Mouse (Mus musculus) CD4-positive, CD25-positive, alpha-beta regulatory T cell, adult 2 months (primary cell): Measurements from ENCODE around the gene Ccdc177.

Experiments
- DNase-seq: peaks from one replicate; pipeline ENCODE4 v3.0.0-alpha.2; 2012; ENCODE audit warnings: low read depth, low spot score

The Ccdc177 gene

GRCm38 (mm10) chr12:80736464-80737282, 23.8 kb downstream of the Ccdc177 start:
- DNase-seq = peak; percentile 33

- no peak for DNase-seq
These were observed 25.7 kb downstream of the Ccdc177 start for GRCm38 (mm10) chr12:80734526-80735470.

- no peak for DNase-seq
These were observed 29.9 kb downstream of the Ccdc177 start for GRCm38 (mm10) chr12:80730567-80730966.

GRCm38 (mm10) chr12:80729758-80730530, 30.5 kb downstream of the Ccdc177 start:
- DNase-seq = no peak

- DNase-seq = no peak
These were observed 31.7 kb downstream of the Ccdc177 start for GRCm38 (mm10) chr12:80728814-80729213.

GRCm38 (mm10) chr12:80728207-80728606, 32.3 kb downstream of the Ccdc177 start:
- no peak for DNase-seq

- peak; percentile 81 for DNase-seq
These were observed 35.5 kb downstream of the Ccdc177 start for GRCm38 (mm10) chr12:80724853-80725559.

GRCm38 (mm10) chr12:80721458-80721857, 39.0 kb downstream of the Ccdc177 start:
- no peak for DNase-seq

- no peak for DNase-seq
These were observed 40.0 kb downstream of the Ccdc177 start for GRCm38 (mm10) chr12:80720507-80720906.

- DNase-seq = no peak
These were observed 41.3 kb downstream of the Ccdc177 start for GRCm38 (mm10) chr12:80719141-80719540.

GRCm38 (mm10) chr12:80715915-80716314, 44.6 kb downstream of the Ccdc177 start:
- no peak for DNase-seq

- DNase-seq = no peak
These were observed 53.4 kb downstream of the Ccdc177 start for GRCm38 (mm10) chr12:80706915-80707604.

GRCm38 (mm10) chr12:80706208-80706914, 54.1 kb downstream of the Ccdc177 start:
- DNase-seq = no peak
